Mouse (Mus musculus) liver, adult 2 months (tissue): ENCODE data around the gene Men1.

Experiments
- CTCF ChIP-seq: fragments of 200-500 bp; IDR thresholded peaks from 2 replicates; pipeline ENCODE4 v1.5.1; 2011; ENCODE audit warnings: low read depth, low read length, control low read depth
- POLR2A ChIP-seq: fragments of 200-500 bp; IDR thresholded peaks from 2 replicates; pipeline ENCODE4 v1.6.1; 2011; ENCODE audit warnings: low read length, control low read depth; ENCODE audit not compliant: insufficient read depth; ENCODE audit errors: extremely low read depth

DNA sequence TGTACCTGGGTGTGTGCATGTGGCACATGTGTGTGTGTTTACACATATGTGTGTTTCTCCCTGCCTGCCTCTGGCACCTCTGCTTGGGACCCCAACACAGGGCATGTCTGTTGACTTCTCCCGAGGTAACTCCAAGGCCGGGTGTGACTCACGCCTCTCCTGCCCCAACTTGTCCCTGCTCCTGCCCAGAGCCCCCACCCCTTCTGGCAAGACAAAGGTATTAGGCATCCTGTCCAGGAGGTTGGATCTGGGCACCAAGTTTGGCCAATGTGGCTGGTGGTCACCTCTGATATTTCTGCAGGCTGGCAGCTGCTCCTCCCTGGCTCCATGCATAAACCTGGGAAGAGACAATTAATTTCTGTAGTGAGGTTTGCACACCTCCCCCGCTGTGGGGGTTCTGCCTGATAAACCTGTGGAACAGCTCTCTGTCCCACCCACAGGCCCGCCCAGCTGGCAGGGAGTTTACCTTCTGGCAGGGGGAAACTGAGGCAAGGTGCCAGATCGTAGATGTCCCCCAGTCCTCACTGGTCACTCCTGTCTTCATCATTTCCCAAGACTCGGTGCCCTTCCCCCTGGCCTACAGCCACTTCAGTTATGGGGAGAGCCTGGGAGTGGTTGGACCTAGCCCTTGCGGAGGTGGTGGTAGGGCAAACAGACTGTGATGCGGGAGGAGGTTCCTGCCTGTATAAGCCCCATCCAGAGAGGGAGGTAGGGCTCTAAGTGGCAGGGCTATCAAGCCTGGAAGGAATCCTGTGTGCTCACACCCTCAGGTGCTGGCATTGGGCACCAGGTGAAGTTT lies 26.8 kb upstream of the Men1 start:
- TF ChIP-seq POLR2A (no peak), CTCF (no peak)
